9 mouse cellular contexts compared by ENCODE assay signal in the genomic region with DNA sequence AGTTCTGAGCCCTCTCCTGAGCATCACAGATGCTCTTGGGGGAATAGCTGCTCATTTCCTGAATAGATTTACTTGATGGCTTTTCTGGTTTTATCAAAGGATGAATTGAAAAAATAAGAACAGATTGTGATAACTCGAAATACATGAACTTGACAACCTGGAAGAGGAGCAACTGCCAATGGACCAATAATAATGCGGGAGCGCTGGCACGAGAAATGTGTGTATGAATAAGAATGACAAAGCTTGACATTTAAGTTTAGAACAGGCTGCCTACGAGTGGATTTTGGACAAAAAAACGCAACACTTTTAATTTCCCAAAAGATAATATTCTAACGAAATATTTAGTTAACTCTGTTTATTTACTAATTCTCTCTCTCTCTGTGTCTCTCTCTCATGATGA.
"Had no signal": no experiment of that assay in that cellular context is flagged by ENCODE, and none has a peak within 500 bp of the region (broad histone marks: within the 10 kb centered on the region; RNA-seq: fewer than 3 reads in every experiment).

No protein-coding gene starts in this region.

- DNase-seq: kidney, adult 18-20 months; kidney, postnatal 10 days; kidney, postnatal 4 days; lung, adult 2 months; lung, postnatal 36 days; midbrain, embryonic 14.5 days; spleen, adult 18-20 months had no signal

- ATAC-seq: intestine, embryonic 15.5 days; lung, postnatal 0 days had no signal
